Mouse (Mus musculus) hematopoietic stem cell, adult 5-6 weeks (primary cell): ENCODE results near the gene Samd4b. TPM values are rescaled to one million over a fixed set of nuclear protein-coding genes. Genes with fewer than 3 reads are reported as not detected.

Experiments used
- ATAC-seq, 2 experiments: fragments of 125-278 bp in 1 of 2; replicated peaks in 1 of 2; 2 replicates each; pipeline ENCODE4 v1.8.0; 2016 to 2017; ENCODE audit warnings: inconsistent platforms in 2 of 2, mild to moderate bottlenecking in 2 of 2, moderate number of reproducible peaks in 2 of 2, low read depth in 1 of 2, moderate TSS enrichment in 1 of 2; ENCODE audit not compliant: low FRiP score in 2 of 2, poor library complexity in 2 of 2, severe bottlenecking in 2 of 2, insufficient read depth in 1 of 2, low TSS enrichment in 1 of 2
- total RNA-seq: library from RNA; stranded (forward); fragments of 172-1452, 232-1000 nt; gene quantifications from 2 replicates; pipeline ENCODE4 v1.2.3, GENCODE M21; 2017

Gene Samd4b
- total RNA-seq, 1 experiment from 2014 or later: 6.3 TPM

- no peak for ATAC-seq
Observed at GRCm38 (mm10) chr7:28572689-28573088, 25.3 kb downstream of the Samd4b start.

- no peak for ATAC-seq
Observed at GRCm38 (mm10) chr7:28570982-28571682, 26.8 kb downstream of the Samd4b start.

- no peak for ATAC-seq
Observed at GRCm38 (mm10) chr7:28570291-28570981, 27.5 kb downstream of the Samd4b start.

- peak; percentile 36 to 68; a peak in 3 of 4 replicates for ATAC-seq
Observed at GRCm38 (mm10) chr7:28568253-28568652, 29.7 kb downstream of the Samd4b start.

GRCm38 (mm10) chr7:28567539-28567938, 30.4 kb downstream of the Samd4b start:
- ATAC-seq: no peak

GRCm38 (mm10) chr7:28565407-28565806, 32.5 kb downstream of the Samd4b start:
- ATAC-seq: peak in 1 of 2 experiments; percentile 48; a peak in 2 of 4 replicates

- no peak for ATAC-seq
Observed at GRCm38 (mm10) chr7:28562951-28563350, 35.0 kb downstream of the Samd4b start.

GRCm38 (mm10) chr7:28562371-28562770, 35.6 kb downstream of the Samd4b start:
- ATAC-seq: no peak

- ATAC-seq: no peak
Observed at GRCm38 (mm10) chr7:28561967-28562366, 36.0 kb downstream of the Samd4b start.

GRCm38 (mm10) chr7:28560856-28561255, 37.1 kb downstream of the Samd4b start:
- ATAC-seq: no peak

GRCm38 (mm10) chr7:28558486-28558885, 39.5 kb downstream of the Samd4b start:
- no peak for ATAC-seq

- ATAC-seq: peak; percentile 73 to 74
Observed at GRCm38 (mm10) chr7:28557708-28558107, 40.2 kb downstream of the Samd4b start.

GRCm38 (mm10) chr7:28557069-28557468, 40.9 kb downstream of the Samd4b start:
- ATAC-seq: no peak

GRCm38 (mm10) chr7:28555939-28556535, 41.9 kb downstream of the Samd4b start:
- ATAC-seq: no peak

- no peak for ATAC-seq
Observed at GRCm38 (mm10) chr7:28553076-28553475, 44.9 kb downstream of the Samd4b start.

- peak; percentile 62 to 74 for ATAC-seq
Observed at GRCm38 (mm10) chr7:28547628-28548027, 50.3 kb downstream of the Samd4b start.

GRCm38 (mm10) chr7:28547154-28547553, 50.8 kb downstream of the Samd4b start, which contains the start of gene Nccrp1:
Nccrp1 (minus strand) TSS chr7:28547254.
- ATAC-seq: no peak

- no peak for ATAC-seq
Observed at GRCm38 (mm10) chr7:28546649-28547048, 51.3 kb downstream of the Samd4b start.
